Mouse (Mus musculus) cerebellum, adult 2 months (tissue): ENCODE data around the gene A230050P20Rik. TPM values are rescaled to one million over a fixed set of nuclear protein-coding genes. Genes with fewer than 3 reads are reported as not detected.

Source experiments
- DNase-seq, 2 experiments: peaks; one replicate each; pipeline ENCODE4 v3.0.0; 2021
- H3K27ac ChIP-seq: fragments of 200-500 bp; 2 replicates; pipeline ENCODE4 v1.5.1; 2012; ENCODE audit warnings: low read length, control low read depth, inconsistent platforms; ENCODE audit not compliant: insufficient read depth
- H3K27me3 ChIP-seq: fragments of 200-500 bp; 2 replicates; pipeline ENCODE4 v1.6.1; 2012; ENCODE audit warnings: inconsistent platforms, mild to moderate bottlenecking, low read length, moderate library complexity; ENCODE audit not compliant: control insufficient read depth, insufficient read depth
- H3K4me1 ChIP-seq: fragments of 200-500 bp; 2 replicates; pipeline ENCODE4 v1.6.1; 2011; ENCODE audit warnings: low read length; ENCODE audit not compliant: control insufficient read depth, insufficient read depth
- H3K4me3 ChIP-seq: fragments of 200-500 bp; replicated peaks from 2 replicates; pipeline ENCODE3; 2011; ENCODE audit warnings: mild to moderate bottlenecking, low read depth, low read length, control low read depth; ENCODE audit not compliant: insufficient read depth
- CTCF ChIP-seq: fragments of 200-500 bp; IDR thresholded peaks from 2 replicates; pipeline ENCODE4 v1.5.1; 2011; ENCODE audit warnings: low read depth, mild to moderate bottlenecking, control low read depth, low read length, moderate library complexity, borderline replicate concordance; ENCODE audit not compliant: insufficient read depth
- POLR2A ChIP-seq: fragments of 200-500 bp; IDR thresholded peaks from 2 replicates; pipeline ENCODE4 v1.6.1; 2011; ENCODE audit warnings: low read length, control low read depth, borderline replicate concordance; ENCODE audit not compliant: insufficient read depth
- WGBS: fragments of 180-500 bp; shearing (Covaris S2); methylation state at CpG from one replicate; pipeline ENCODE4 v1.1.7; 2018; 5-methylcytosine and 5-hydroxymethylcytosine counted together
- polyA plus RNA-seq: library from polyadenylated mRNA; depleted of rRNA; stranded (reverse); fragments of >200 nt; gene quantifications from 2 replicates; pipeline ENCODE4 v1.2.3, GENCODE M21; 2012

Gene A230050P20Rik
- polyA plus RNA-seq, 1 experiment = 171 TPM

DNA sequence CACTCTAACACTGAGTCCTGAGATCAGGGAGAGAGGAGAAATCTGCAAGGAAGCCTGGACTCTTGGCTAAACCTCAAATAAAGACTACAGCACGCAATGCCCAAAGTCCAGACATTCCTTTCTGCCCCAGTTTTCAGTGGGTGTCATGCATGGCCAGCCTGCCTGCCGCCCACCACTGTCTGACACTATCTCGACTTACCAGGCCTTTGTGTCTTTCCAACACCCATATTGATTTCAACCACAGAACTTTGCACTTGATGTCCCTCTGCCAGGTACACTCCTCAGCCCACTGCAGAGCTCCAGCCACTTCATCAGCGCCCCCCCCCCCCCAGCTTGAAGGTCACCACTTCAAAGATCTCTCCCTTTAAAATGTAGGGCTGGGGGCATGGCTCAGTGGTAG lies 6.2 kb upstream of the A230050P20Rik start:
- TF ChIP-seq POLR2A (no peak), CTCF (no peak)
- no peak overlapping the region for H3K4me3 ChIP-seq
- H3K27me3 ChIP-seq = no peaks in the 10 kb centered on the region
- H3K4me1 ChIP-seq = no peaks in the 10 kb centered on the region
- no peak for DNase-seq
- H3K27ac ChIP-seq = no peak overlapping the region
- WGBS = 64% methylated on average over 4 of the region's 4 CpGs

DNA sequence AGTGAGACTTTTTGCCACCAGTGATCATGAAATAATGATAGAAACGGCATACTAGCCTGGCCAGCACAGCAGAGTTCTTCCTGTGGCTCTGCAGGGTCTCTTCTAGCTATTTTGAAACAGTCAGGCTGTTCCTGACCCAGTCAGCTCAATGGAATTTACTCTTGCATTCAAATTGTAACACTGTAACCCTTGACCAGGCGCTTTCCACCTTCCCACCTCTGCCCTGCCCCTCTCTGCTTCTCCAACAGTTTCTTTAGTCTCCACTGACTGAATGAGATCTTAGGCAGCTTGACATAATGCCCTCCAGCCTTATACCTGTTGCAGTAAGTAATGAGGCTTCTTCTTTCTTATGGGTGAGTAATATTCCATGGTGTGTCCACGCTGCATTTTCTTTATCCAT lies 1.6 kb upstream of the A230050P20Rik start:
- Histone ChIP-seq H3K4me3 (no peak overlapping the region), H3K27me3 (no peaks in the 10 kb centered on the region), H3K4me1 (no peaks in the 10 kb centered on the region), H3K27ac (no peak overlapping the region)
- 57% methylated on average over 3 of the region's 3 CpGs for WGBS
- TF ChIP-seq CTCF = no peak
- TF ChIP-seq POLR2A = no peak
- DNase-seq = no peak

- DNase-seq = peak in 1 of 2 experiments; percentile 21
- peak overlapping the region; percentile 60 for H3K4me3 ChIP-seq
- TF ChIP-seq POLR2A = no peak
- no peak for TF ChIP-seq CTCF
- WGBS = 8% methylated on average over 19 of the region's 19 CpGs
- H3K27ac ChIP-seq = no peak overlapping the region
- H3K27me3 ChIP-seq = no peaks in the 10 kb centered on the region
- no peaks in the 10 kb centered on the region for H3K4me1 ChIP-seq
Measured at GRCm38 (mm10) chr9:20869246-20869645, 804 bp downstream of the A230050P20Rik start.

- H3K4me3 ChIP-seq = no peak overlapping the region
- no peak for DNase-seq
Measured at GRCm38 (mm10) chr9:20870211-20871173, 2.0 kb downstream of the A230050P20Rik start.

GRCm38 (mm10) chr9:20872991-20873390 lies 4.5 kb downstream of the A230050P20Rik start:
- WGBS = 86% methylated on average over 10 of the region's 10 CpGs
- Histone ChIP-seq H3K4me3 (no peak overlapping the region), H3K4me1 (no peaks in the 10 kb centered on the region), H3K27ac (no peak overlapping the region), H3K27me3 (no peaks in the 10 kb centered on the region)
- TF ChIP-seq CTCF (no peak), POLR2A (no peak)
- DNase-seq = no peak

More at GRCm38 (mm10) chr9:20870211-20871173, 2.0 kb downstream of the A230050P20Rik start:
- WGBS = 67% methylated on average over 12 of the region's 12 CpGs
- Histone ChIP-seq H3K27ac (no peak overlapping the region), H3K27me3 (no peaks in the 10 kb centered on the region), H3K4me1 (no peaks in the 10 kb centered on the region)
- TF ChIP-seq POLR2A = no peak
- no peak for TF ChIP-seq CTCF

GRCm38 (mm10) chr9:20873521-20873920 lies 5.1 kb downstream of the A230050P20Rik start:
- WGBS = 89% methylated on average over 12 of the region's 12 CpGs
- no peak for DNase-seq
- H3K27ac ChIP-seq = no peak overlapping the region
- H3K4me3 ChIP-seq = no peak overlapping the region
- no peaks in the 10 kb centered on the region for H3K4me1 ChIP-seq
- no peaks in the 10 kb centered on the region for H3K27me3 ChIP-seq
- no peak for TF ChIP-seq CTCF
- no peak for TF ChIP-seq POLR2A

- DNase-seq = peak in 1 of 2 experiments; percentile 23
- Histone ChIP-seq H3K27ac (no peak overlapping the region), H3K4me3 (no peak overlapping the region), H3K27me3 (no peaks in the 10 kb centered on the region), H3K4me1 (0 out of 2 replicates have a peak, but pooled peaks cover 2% of the 10 kb centered on the region)
- 57% methylated on average over 23 of the region's 23 CpGs for WGBS
- no peak for TF ChIP-seq CTCF
- no peak for TF ChIP-seq POLR2A
Measured at GRCm38 (mm10) chr9:20875021-20875790, 6.8 kb downstream of the A230050P20Rik start.
